Mouse (Mus musculus) activated CD4-positive, CD25-positive, alpha-beta regulatory T cell, adult 4 months (primary cell): ENCODE data around the gene Hspe1. TPM values are rescaled to one million over a fixed set of nuclear protein-coding genes. Genes with fewer than 3 reads are reported as not detected.
"Not testable (repeated sequence)": the region's sequence is repeated elsewhere in the genome, so short reads cannot be mapped to it uniquely, and the experiment has no call there.

Experiments
- ATAC-seq: one replicate; pipeline ENCODE4 v1.8.0; 2017
- polyA plus RNA-seq, 2 experiments: library from polyadenylated mRNA; unstranded; fragments of 100-300 nt; shearing (Covaris generic); gene quantifications; one replicate each; pipeline ENCODE4 v1.2.1; 2017

The Hspe1 gene
- polyA plus RNA-seq: 100 to 1,000 TPM; 161 to 194 TPM

GRCm38 (mm10) chr1:55087932-55088610 lies at the start of gene Hspe1, which contains the start of gene Hspd1:
Hspe1 (plus strand) TSS chr1:55088132.
Hspd1 (minus strand) TSS chr1:55088243.
- ATAC-seq: peak; percentile 86

- ATAC-seq: no peak
Measured at GRCm38 (mm10) chr1:55039944-55040343, 48.0 kb upstream of the Hspe1 start.

- no peak for ATAC-seq
Measured at GRCm38 (mm10) chr1:55041691-55042090, 46.2 kb upstream of the Hspe1 start.

GRCm38 (mm10) chr1:55042246-55042645 lies 45.7 kb upstream of the Hspe1 start:
- ATAC-seq: no peak

- peak; percentile 52 for ATAC-seq
Measured at GRCm38 (mm10) chr1:55043164-55043563, 44.8 kb upstream of the Hspe1 start.

GRCm38 (mm10) chr1:55048841-55049587 lies 38.9 kb upstream of the Hspe1 start:
- no peak for ATAC-seq

- no peak for ATAC-seq
Measured at GRCm38 (mm10) chr1:55051671-55052070, 36.3 kb upstream of the Hspe1 start.

GRCm38 (mm10) chr1:55052355-55052953 lies 35.5 kb upstream of the Hspe1 start, which contains the start of gene Coq10b:
Coq10b (plus strand) TSS chr1:55052770.
- ATAC-seq: peak; percentile 96

GRCm38 (mm10) chr1:55053005-55053404 lies 34.9 kb upstream of the Hspe1 start:
- ATAC-seq: peak; percentile 5

GRCm38 (mm10) chr1:55053596-55053995 lies 34.3 kb upstream of the Hspe1 start:
- no peak for ATAC-seq

- ATAC-seq: no peak
Measured at GRCm38 (mm10) chr1:55055322-55056115, 32.4 kb upstream of the Hspe1 start.

- ATAC-seq: not testable (repeated sequence)
Measured at GRCm38 (mm10) chr1:55058383-55058782, 29.5 kb upstream of the Hspe1 start.

- no peak for ATAC-seq
Measured at GRCm38 (mm10) chr1:55061099-55061498, 26.8 kb upstream of the Hspe1 start.

- ATAC-seq: no peak
Measured at GRCm38 (mm10) chr1:55061772-55062171, 26.2 kb upstream of the Hspe1 start.

- not testable (repeated sequence) for ATAC-seq
Measured at GRCm38 (mm10) chr1:55072328-55072727, 15.6 kb upstream of the Hspe1 start.

GRCm38 (mm10) chr1:55074757-55075156 lies 13.2 kb upstream of the Hspe1 start:
- ATAC-seq: no peak

GRCm38 (mm10) chr1:55075652-55076394 lies 12.1 kb upstream of the Hspe1 start:
- ATAC-seq: no peak

GRCm38 (mm10) chr1:55076395-55076743 lies 11.6 kb upstream of the Hspe1 start:
- no peak for ATAC-seq

- ATAC-seq: no peak
Measured at GRCm38 (mm10) chr1:55076849-55077516, 10.9 kb upstream of the Hspe1 start.

GRCm38 (mm10) chr1:55079677-55080076 lies 8.3 kb upstream of the Hspe1 start:
- ATAC-seq: no peak

- ATAC-seq: no peak
Measured at GRCm38 (mm10) chr1:55082106-55082505, 5.8 kb upstream of the Hspe1 start.
